In the genomic region with DNA sequence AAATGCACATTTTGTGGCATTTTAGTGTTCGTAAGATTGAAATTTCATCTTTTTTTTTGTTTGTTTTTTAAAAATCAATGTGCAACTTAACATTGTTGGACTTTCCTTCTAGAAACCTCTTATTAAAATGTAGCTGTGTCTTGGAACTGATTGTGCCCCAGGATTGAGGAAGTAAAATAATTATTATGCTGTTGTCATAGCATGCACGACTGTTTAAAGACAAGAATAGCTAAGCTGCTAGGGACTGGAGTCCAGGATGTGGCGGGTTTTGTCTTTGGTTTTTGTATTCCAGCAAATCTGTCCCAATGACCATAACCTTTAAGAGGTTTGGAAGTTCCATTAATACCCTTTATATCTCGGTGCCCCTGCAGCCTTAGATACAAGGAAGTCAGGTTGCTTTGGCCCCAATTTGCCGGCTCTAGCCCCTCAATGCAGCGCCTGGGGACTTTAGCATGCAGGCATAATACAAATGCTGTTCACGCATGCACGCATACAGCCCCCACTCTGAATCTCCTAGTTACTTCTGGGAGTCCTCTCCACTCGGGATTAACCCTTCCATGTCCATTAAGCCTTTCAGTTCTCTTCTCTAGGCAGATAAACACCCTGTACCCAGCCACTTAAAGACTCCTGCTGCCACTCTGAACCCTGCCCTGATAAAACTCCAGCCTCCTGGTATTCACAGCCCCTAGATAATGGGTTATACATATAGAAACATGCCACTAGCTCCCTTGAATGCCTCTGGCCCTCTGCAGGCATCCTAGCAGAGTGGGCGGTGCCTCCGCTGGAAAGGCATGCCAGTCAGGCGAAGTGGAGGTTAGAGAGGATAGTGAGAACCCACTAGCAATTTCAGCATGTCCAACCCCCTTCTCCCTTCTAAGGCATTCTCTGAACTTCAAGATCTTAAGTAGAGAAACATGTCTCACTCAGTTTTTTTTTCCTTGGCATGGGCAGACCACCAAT, we compare ENCODE assay signal across 20 mouse cellular contexts. TPM values are rescaled to one million over a fixed set of nuclear protein-coding genes. Genes with fewer than 3 reads are reported as not detected.
DNase-seq lines count a peak whose midpoint lies in the region; ATAC-seq and TF ChIP-seq lines count a peak whose summit lies in the region.
"Had no signal": no experiment of that assay in that cellular context is flagged by ENCODE, and none has a peak within 500 bp of the region (broad histone marks: within the 10 kb centered on the region; RNA-seq: fewer than 3 reads in every experiment).

No protein-coding gene starts in this region.

- 30% methylated on average over 12 of the region's 12 CpGs for WGBS in forebrain, embryonic 14.5 days
- WGBS in hindbrain, postnatal 0 days = 24% methylated on average over 12 of the region's 12 CpGs
- WGBS in heart, embryonic 12.5 days = 70% methylated on average over 12 of the region's 12 CpGs

- H3K27ac ChIP-seq in forebrain, embryonic 14.5 days (ENCODE audit: low read depth, low read length) = no peak overlapping the region
- H3K27ac ChIP-seq in hindbrain, postnatal 0 days = peak overlapping the region; percentile 1; the same call in 1 of the 2 replicates
- no peak overlapping the region for H3K27ac ChIP-seq in heart, embryonic 12.5 days (ENCODE audit: poor library complexity, severe bottlenecking)
- H3K27ac ChIP-seq: heart, embryonic 13.5 days; limb, embryonic 13.5 days had no signal

- H3K9me3 ChIP-seq in forebrain, embryonic 14.5 days (replicated peaks; ENCODE audit: control insufficient read depth, low read length) = no peaks in the 10 kb centered on the region
- H3K9me3 ChIP-seq in hindbrain, postnatal 0 days (ENCODE audit: low read length) = no peaks in the 10 kb centered on the region
- H3K9me3 ChIP-seq in heart, embryonic 12.5 days (replicated peaks) = no peaks in the 10 kb centered on the region
- H3K9me3 ChIP-seq: heart, embryonic 13.5 days; limb, embryonic 13.5 days had no signal

- H3ac ChIP-seq in myocyte (ENCODE audit: control insufficient read depth, insufficient read length) = no peak overlapping the region

- no peaks in the 10 kb centered on the region for H3K79me2 ChIP-seq in myocyte (ENCODE audit: control insufficient read depth, insufficient read depth)

- H3K27me3 ChIP-seq in forebrain, embryonic 14.5 days (replicated peaks; ENCODE audit: control insufficient read depth, insufficient read depth, low read length) = no peaks in the 10 kb centered on the region
- no peaks in the 10 kb centered on the region for H3K27me3 ChIP-seq in hindbrain, postnatal 0 days (ENCODE audit: insufficient read depth, low read length)
- H3K27me3 ChIP-seq in myocyte (ENCODE audit: control insufficient read depth, insufficient read depth, insufficient read length) = no peaks in the 10 kb centered on the region
- H3K27me3 ChIP-seq in heart, embryonic 12.5 days (replicated peaks) = no peaks in the 10 kb centered on the region
- H3K27me3 ChIP-seq: heart, embryonic 13.5 days; limb, embryonic 13.5 days had no signal

- no peak overlapping the region for H3K4me3 ChIP-seq in forebrain, embryonic 14.5 days (ENCODE audit: low read depth, low read length)
- no peak overlapping the region for H3K4me3 ChIP-seq in hindbrain, postnatal 0 days (ENCODE audit: low read length)
- no peak overlapping the region for H3K4me3 ChIP-seq in myocyte
- H3K4me3 ChIP-seq in heart, embryonic 12.5 days = no peak overlapping the region
- H3K4me3 ChIP-seq: heart, embryonic 13.5 days; limb, embryonic 13.5 days had no signal

- no peak for TF ChIP-seq CTCF in hindbrain, postnatal 0 days (IDR thresholded peaks at IDR 0.05; ENCODE audit: low read depth)

- ATAC-seq in forebrain, embryonic 14.5 days = peak; percentile 55; the same call in 1 of the 2 replicates
- ATAC-seq in hindbrain, postnatal 0 days = peak; percentile 89
- no peak for ATAC-seq in heart, embryonic 12.5 days (ENCODE audit: insufficient number of reproducible peaks, low FRiP score)

- peaks cover 5% of the 10 kb centered on the region; the same call in 1 of the 2 replicates for H3K4me1 ChIP-seq in forebrain, embryonic 14.5 days (ENCODE audit: control insufficient read depth, insufficient read depth, low read length)
- no peaks in the 10 kb centered on the region for H3K4me1 ChIP-seq in hindbrain, postnatal 0 days (ENCODE audit: insufficient read depth, low read length)
- H3K4me1 ChIP-seq in heart, embryonic 12.5 days (replicated peaks) = peaks cover 7% of the 10 kb centered on the region; the same call in 1 of the 2 replicates
- H3K4me1 ChIP-seq: limb, embryonic 13.5 days had no signal

- no peak for TF ChIP-seq POLR2A in myocyte (IDR thresholded peaks at IDR 0.05; ENCODE audit: insufficient read length, low read depth)

- intact Hi-C loops in left cerebral cortex, postnatal 4 days (cut with DNase I) = no loop called here
- intact Hi-C loops in left cerebral cortex, postnatal 14 days (cut with DNase I) = no loop called here
- intact Hi-C loops in gastrocnemius, postnatal 36 days (cut with DNase I) = no loop called here

- H3K36me3 ChIP-seq in forebrain, embryonic 14.5 days (ENCODE audit: control insufficient read depth, insufficient read depth, low read length) = no peaks in the 10 kb centered on the region
- H3K36me3 ChIP-seq in hindbrain, postnatal 0 days (ENCODE audit: insufficient read depth, low read length) = no peaks in the 10 kb centered on the region
- H3K36me3 ChIP-seq in myocyte (ENCODE audit: control insufficient read depth, insufficient read depth) = no peaks in the 10 kb centered on the region
- no peaks in the 10 kb centered on the region for H3K36me3 ChIP-seq in heart, embryonic 12.5 days
- H3K36me3 ChIP-seq: heart, embryonic 13.5 days; limb, embryonic 13.5 days had no signal

- 0 out of 2 replicates have a peak overlapping the region, but pooled peaks have one; percentile 18 for H3K4me2 ChIP-seq in forebrain, embryonic 14.5 days (ENCODE audit: low read length)
- H3K4me2 ChIP-seq in hindbrain, postnatal 0 days (ENCODE audit: low read depth, low read length) = peak overlapping the region; percentile 8
- H3K4me2 ChIP-seq in myocyte (ENCODE audit: low read depth) = peak overlapping the region; percentile 18
- no peak overlapping the region for H3K4me2 ChIP-seq in heart, embryonic 12.5 days
- H3K4me2 ChIP-seq: heart, embryonic 13.5 days; limb, embryonic 13.5 days had no signal

- H3K9ac ChIP-seq in forebrain, embryonic 14.5 days (ENCODE audit: low read length) = no peak overlapping the region
- no peak overlapping the region for H3K9ac ChIP-seq in hindbrain, postnatal 0 days (replicated peaks; ENCODE audit: low read length)
- no peak overlapping the region for H3K9ac ChIP-seq in heart, embryonic 12.5 days
- H3K9ac ChIP-seq: heart, embryonic 13.5 days; limb, embryonic 13.5 days had no signal

- DNase-seq in left cerebral cortex, postnatal 4 days = peak; percentile 23
- no peak for DNase-seq in left cerebral cortex, postnatal 14 days (ENCODE audit: low spot score in 2 of 2)
- peak; percentile 41 for DNase-seq in forebrain, embryonic 14.5 days (ENCODE audit: low spot score)
- peak; percentile 53 for DNase-seq in hindbrain, postnatal 0 days (ENCODE audit: low spot score)
- no peak for DNase-seq in gastrocnemius, postnatal 36 days
- DNase-seq in cerebellum, adult 18-20 months = no peak
- DNase-seq: adrenal gland, adult 2 months; cerebellum, adult 8-10 months; gastrocnemius, postnatal 25 days; kidney, adult 2 months; kidney, postnatal 36 days; layer of hippocampus, postnatal 36 days; right cerebral cortex, postnatal 14 days had no signal

TF ChIP-seq in myocyte, 11 proteins besides CTCF, POLR2A, EP300 and RAD21:
- no peak for TF ChIP-seq E2F4 (IDR thresholded peaks at IDR 0.05; ENCODE audit: insufficient read depth)
- TF ChIP-seq MAX (IDR thresholded peaks at IDR 0.05; ENCODE audit: low read depth) = no peak
- no peak for TF ChIP-seq POLR2AphosphoS2 (IDR thresholded peaks at IDR 0.05; ENCODE audit: insufficient read length, low read depth)
- no peak for TF ChIP-seq MYOD1 (IDR thresholded peaks at IDR 0.05; ENCODE audit: control insufficient read depth in 1 of 3, insufficient read length in 2 of 3, low read depth in 2 of 3)
- TF ChIP-seq CEBPB (IDR thresholded peaks at IDR 0.05; ENCODE audit: insufficient read depth, poor library complexity, severe bottlenecking) = no peak
- TF ChIP-seq SRF (IDR thresholded peaks at IDR 0.05; ENCODE audit: control insufficient read depth, insufficient read length, low read depth) = no peak
- no peak for TF ChIP-seq TCF12 (IDR thresholded peaks at IDR 0.05; ENCODE audit: insufficient read depth, poor library complexity, severe bottlenecking)
- no peak for TF ChIP-seq REST (IDR thresholded peaks at IDR 0.05; ENCODE audit: insufficient read depth, insufficient read length)
- no peak for TF ChIP-seq TCF3 (IDR thresholded peaks at IDR 0.05; ENCODE audit: insufficient read length, low read depth)
- TF ChIP-seq USF1 (IDR thresholded peaks at IDR 0.05; ENCODE audit: low read depth) = no peak
- TF ChIP-seq MYOG (IDR thresholded peaks at IDR 0.05; ENCODE audit: control insufficient read depth in 1 of 3, insufficient read depth in 1 of 3, insufficient read length in 2 of 3, low read depth in 2 of 3) = no peak

RNA-seq across cellular contexts. Expression of a gene that starts 2.9 kb away (rescaled TPM):
- not detected for total RNA-seq in left cerebral cortex, postnatal 4 days (2021)
- not detected for total RNA-seq in left cerebral cortex, postnatal 14 days (2021)
- not detected in 2 replicates for polyA plus RNA-seq in forebrain, embryonic 14.5 days (2014; fragmentation: Nextera tagmentation; extraction: Ambion mirVana)
- not detected in 2 replicates for total RNA-seq in hindbrain, postnatal 0 days (2014; rRNA removed)
- not detected in 2 replicates for polyA plus RNA-seq in hindbrain, postnatal 0 days (2015; fragmentation: Nextera tagmentation; extraction: Ambion mirVana)
- not detected for polyA plus RNA-seq in myocyte (2012; fragmentation: generic; extraction: Trizol)
- not detected in 2 replicates for polyA plus RNA-seq in heart, embryonic 12.5 days (2016; fragmentation: Nextera tagmentation; extraction: Ambion mirVana)
- total RNA-seq in gastrocnemius, postnatal 36 days (2021) = not detected
- total RNA-seq: adrenal gland, adult 2 months; gastrocnemius, postnatal 25 days; hematopoietic stem cell, adult 5-6 weeks; layer of hippocampus, postnatal 36 days had no signal
- polyA plus RNA-seq: adrenal gland, adult 2 months; frontal cortex, adult 2 months; heart, embryonic 13.5 days; kidney, adult 2 months; limb, embryonic 13.5 days; liver, embryonic 16.5 days had no signal

RNA-seq across cellular contexts. Expression of a gene that starts 29.6 kb away (rescaled TPM):
- total RNA-seq in left cerebral cortex, postnatal 4 days (2021) = 10 to 100 TPM; 66.5 to 71.3 TPM
- 10 to 100 TPM; 46.5 to 55.3 TPM for total RNA-seq in left cerebral cortex, postnatal 14 days (2021)
- polyA plus RNA-seq in forebrain, embryonic 14.5 days (2014; fragmentation: Nextera tagmentation; extraction: Ambion mirVana) = 54.6 and 56.6 TPM in 2 replicates
- 52.6 and 53.2 TPM in 2 replicates for total RNA-seq in hindbrain, postnatal 0 days (2014; rRNA removed)
- 25.7 and 27.2 TPM in 2 replicates for polyA plus RNA-seq in hindbrain, postnatal 0 days (2015; fragmentation: Nextera tagmentation; extraction: Ambion mirVana)
- polyA plus RNA-seq in myocyte (2012; fragmentation: generic; extraction: Trizol) = 17.2 TPM
- polyA plus RNA-seq in heart, embryonic 12.5 days (2016; fragmentation: Nextera tagmentation; extraction: Ambion mirVana) = 61.6 and 68.4 TPM in 2 replicates
- 10 to 100 TPM; 10.3 to 14.3 TPM for total RNA-seq in gastrocnemius, postnatal 36 days (2021)

Comparison
In these comparisons a context has a peak if more than half of its experiments do, and no peak if none do; other contexts are left out.
1. DNase-seq: peak in left cerebral cortex, postnatal 4 days (single experiment), forebrain, embryonic 14.5 days (single experiment) and hindbrain, postnatal 0 days (single experiment); none in left cerebral cortex, postnatal 14 days (0 of 2), gastrocnemius, postnatal 36 days (0 of 2) and cerebellum, adult 18-20 months (0 of 2).